Mouse (Mus musculus): ENCODE results near the gene Syt15. TPM values are rescaled to one million over a fixed set of nuclear protein-coding genes. Genes with fewer than 3 reads are reported as not detected.

Syt15 gene
- polyA plus RNA-seq, 1 experiment, result 0.56 TPM

DNA sequence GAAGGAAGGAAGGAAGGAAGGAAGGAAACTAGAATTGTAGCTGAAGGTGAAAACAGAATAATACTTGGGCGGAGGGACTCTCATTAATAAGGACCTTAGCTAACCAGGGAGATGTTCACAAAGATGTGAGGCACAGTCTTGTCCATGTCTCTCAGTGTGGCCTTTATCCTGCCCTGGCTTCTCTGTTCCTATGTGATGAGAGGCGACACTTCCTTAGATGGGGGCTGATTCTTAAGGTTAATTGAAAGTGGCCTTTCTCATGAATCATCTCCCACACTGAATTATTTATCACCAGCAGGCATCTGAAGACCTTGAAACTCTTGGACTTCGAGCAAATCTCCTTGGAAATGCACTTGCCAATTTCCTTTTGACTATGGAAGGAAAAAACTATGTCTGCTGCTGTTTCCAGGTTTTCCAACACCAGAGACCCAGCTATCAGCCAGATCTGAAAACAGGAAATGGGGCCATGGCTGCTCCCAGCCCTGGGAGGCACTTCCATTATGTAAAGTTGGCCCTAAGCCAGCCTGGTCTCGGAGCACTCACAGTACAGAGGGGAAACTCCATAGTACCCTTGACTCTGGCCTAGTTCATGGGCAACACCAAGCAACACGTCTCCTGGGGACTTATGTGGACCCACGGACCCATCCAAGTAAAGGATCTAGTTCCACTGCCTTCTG lies 3.8 kb upstream of the Syt15 start:
- H3K4me1 ChIP-seq (ENCODE audit: control insufficient read depth, insufficient read depth, low read length), result 0 out of 2 replicates have a peak, but pooled peaks cover 3% of the 10 kb centered on the region
- H3K27ac ChIP-seq (ENCODE audit: insufficient read depth, low read length), result no peak overlapping the region
- DNase-seq, result no peak
- 60% methylated on average over 6 of the region's 6 CpGs for WGBS
- no peaks in the 10 kb centered on the region; the same call in 1 of the 2 replicates for H3K27me3 ChIP-seq (ENCODE audit: control insufficient read depth, insufficient read depth, low read length)
- no peak overlapping the region for H3K4me3 ChIP-seq (replicated peaks; ENCODE audit: insufficient read depth, low read depth, low read length)
- no peak for TF ChIP-seq POLR2A (IDR thresholded peaks at IDR 0.05; ENCODE audit: borderline replicate concordance, insufficient read depth, low read length)
- TF ChIP-seq CTCF (IDR thresholded peaks at IDR 0.05; ENCODE audit: borderline replicate concordance, insufficient read depth, low read depth, low read length), result no peak

DNA sequence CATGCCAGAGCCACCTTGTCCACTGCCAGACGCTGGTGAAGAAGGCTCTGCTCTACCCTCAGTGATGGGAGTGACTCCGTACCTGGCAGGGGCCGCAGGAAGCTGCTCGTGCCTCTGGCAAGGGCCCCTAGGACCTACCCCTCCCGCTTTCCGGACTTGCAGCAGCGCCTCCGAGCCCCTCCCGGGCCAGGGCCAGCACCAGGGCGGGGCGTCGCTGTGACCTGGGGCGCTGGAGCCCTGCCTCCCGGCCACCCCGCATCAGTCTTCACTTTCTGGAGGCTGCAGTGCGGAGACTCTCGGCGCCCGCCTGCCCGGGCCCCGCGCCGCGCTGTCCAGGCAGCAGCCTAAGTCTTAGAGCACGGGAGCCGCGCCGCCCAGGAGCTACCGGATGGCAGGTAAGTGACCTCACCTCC lies 397 bp downstream of the Syt15 start:
- Histone ChIP-seq H3K27ac (ENCODE audit: insufficient read depth, low read length) (no peak overlapping the region), H3K4me3 (replicated peaks; ENCODE audit: insufficient read depth, low read depth, low read length) (no peak overlapping the region), H3K27me3 (ENCODE audit: control insufficient read depth, insufficient read depth, low read length) (no peaks in the 10 kb centered on the region; the same call in 1 of the 2 replicates), H3K4me1 (ENCODE audit: control insufficient read depth, insufficient read depth, low read length) (peaks cover 9% of the 10 kb centered on the region)
- TF ChIP-seq CTCF (IDR thresholded peaks at IDR 0.05; ENCODE audit: borderline replicate concordance, insufficient read depth, low read depth, low read length), result no peak
- DNase-seq, result no peak
- 7% methylated on average over 29 of the region's 29 CpGs for WGBS

- Histone ChIP-seq H3K27ac (ENCODE audit: insufficient read depth, low read length) (no peak overlapping the region), H3K4me3 (replicated peaks; ENCODE audit: insufficient read depth, low read depth, low read length) (no peak overlapping the region), H3K27me3 (ENCODE audit: control insufficient read depth, insufficient read depth, low read length) (no peaks in the 10 kb centered on the region; the same call in 1 of the 2 replicates), H3K4me1 (ENCODE audit: control insufficient read depth, insufficient read depth, low read length) (peaks cover 9% of the 10 kb centered on the region)
- 50% methylated on average over 5 of the region's 5 CpGs for WGBS
- DNase-seq, result no peak
- no peak for TF ChIP-seq POLR2A (IDR thresholded peaks at IDR 0.05; ENCODE audit: borderline replicate concordance, insufficient read depth, low read length)
- TF ChIP-seq CTCF (IDR thresholded peaks at IDR 0.05; ENCODE audit: borderline replicate concordance, insufficient read depth, low read depth, low read length), result no peak
Observed at GRCm38 (mm10) chr14:34220426-34220825, 1.0 kb downstream of the Syt15 start.

GRCm38 (mm10) chr14:34221416-34222077 lies 2.2 kb downstream of the Syt15 start:
- TF ChIP-seq POLR2A (IDR thresholded peaks at IDR 0.05; ENCODE audit: borderline replicate concordance, insufficient read depth, low read length) (no peak), CTCF (IDR thresholded peaks at IDR 0.05; ENCODE audit: borderline replicate concordance, insufficient read depth, low read depth, low read length) (no peak)
- DNase-seq, result no peak
- Histone ChIP-seq H3K4me1 (ENCODE audit: control insufficient read depth, insufficient read depth, low read length) (peaks cover 13% of the 10 kb centered on the region), H3K27me3 (ENCODE audit: control insufficient read depth, insufficient read depth, low read length) (no peaks in the 10 kb centered on the region; the same call in 1 of the 2 replicates), H3K4me3 (replicated peaks; ENCODE audit: insufficient read depth, low read depth, low read length) (no peak overlapping the region), H3K27ac (ENCODE audit: insufficient read depth, low read length) (no peak overlapping the region)
- WGBS, result 8% methylated on average over 5 of the region's 5 CpGs

- Histone ChIP-seq H3K27me3 (ENCODE audit: control insufficient read depth, insufficient read depth, low read length) (no peaks in the 10 kb centered on the region; the same call in 1 of the 2 replicates), H3K4me1 (ENCODE audit: control insufficient read depth, insufficient read depth, low read length) (peaks cover 18% of the 10 kb centered on the region), H3K27ac (ENCODE audit: insufficient read depth, low read length) (no peak overlapping the region), H3K4me3 (replicated peaks; ENCODE audit: insufficient read depth, low read depth, low read length) (no peak overlapping the region)
- 75% methylated on average over 5 of the region's 5 CpGs for WGBS
- DNase-seq, result no peak
- TF ChIP-seq POLR2A (IDR thresholded peaks at IDR 0.05; ENCODE audit: borderline replicate concordance, insufficient read depth, low read length) (no peak), CTCF (IDR thresholded peaks at IDR 0.05; ENCODE audit: borderline replicate concordance, insufficient read depth, low read depth, low read length) (no peak)
Observed at GRCm38 (mm10) chr14:34223362-34223898, 4.0 kb downstream of the Syt15 start.

- no peak for DNase-seq
- TF ChIP-seq CTCF (IDR thresholded peaks at IDR 0.05; ENCODE audit: borderline replicate concordance, insufficient read depth, low read depth, low read length) (no peak), POLR2A (IDR thresholded peaks at IDR 0.05; ENCODE audit: borderline replicate concordance, insufficient read depth, low read length) (no peak)
- Histone ChIP-seq H3K27me3 (ENCODE audit: control insufficient read depth, insufficient read depth, low read length) (no peaks in the 10 kb centered on the region), H3K4me1 (ENCODE audit: control insufficient read depth, insufficient read depth, low read length) (peaks cover 15% of the 10 kb centered on the region), H3K4me3 (replicated peaks; ENCODE audit: insufficient read depth, low read depth, low read length) (no peak overlapping the region), H3K27ac (ENCODE audit: insufficient read depth, low read length) (no peak overlapping the region)
- WGBS, result 83% methylated on average over 9 of the region's 9 CpGs
Observed at GRCm38 (mm10) chr14:34225986-34226385, 6.6 kb downstream of the Syt15 start.

DNA sequence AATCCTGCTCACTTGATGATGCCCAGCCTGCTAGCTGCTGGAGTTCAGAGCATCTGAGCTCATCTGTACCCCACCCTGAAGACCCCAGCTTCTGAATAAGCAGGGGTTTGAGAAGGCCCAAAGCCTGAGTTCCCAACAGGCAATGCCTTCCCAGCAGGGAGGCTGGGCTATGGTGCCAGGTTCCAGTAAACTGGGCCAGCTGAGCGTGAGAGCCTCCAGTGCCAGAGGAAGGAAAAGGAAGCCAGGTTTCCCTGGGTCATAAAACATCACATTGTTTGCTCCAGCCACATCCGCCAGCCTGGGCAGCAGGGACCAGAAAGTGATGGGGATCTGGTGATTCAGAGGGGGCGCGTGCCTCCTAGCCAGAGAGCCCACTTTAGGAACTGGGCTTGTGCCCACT lies 7.2 kb downstream of the Syt15 start:
- H3K4me3 ChIP-seq (replicated peaks; ENCODE audit: insufficient read depth, low read depth, low read length), result no peak overlapping the region
- TF ChIP-seq CTCF (IDR thresholded peaks at IDR 0.05; ENCODE audit: borderline replicate concordance, insufficient read depth, low read depth, low read length) (no peak), POLR2A (IDR thresholded peaks at IDR 0.05; ENCODE audit: borderline replicate concordance, insufficient read depth, low read length) (no peak)
- peak in 1 of 2 experiments; percentile 31 for DNase-seq
- no peak overlapping the region for H3K27ac ChIP-seq (ENCODE audit: insufficient read depth, low read length)
- peaks cover 12% of the 10 kb centered on the region for H3K4me1 ChIP-seq (ENCODE audit: control insufficient read depth, insufficient read depth, low read length)
- WGBS, result 19% methylated on average over 4 of the region's 4 CpGs
- no peaks in the 10 kb centered on the region for H3K27me3 ChIP-seq (ENCODE audit: control insufficient read depth, insufficient read depth, low read length)

GRCm38 (mm10) chr14:34227981-34228380 lies 8.6 kb downstream of the Syt15 start:
- DNase-seq, result no peak
- H3K27me3 ChIP-seq (ENCODE audit: control insufficient read depth, insufficient read depth, low read length), result no peaks in the 10 kb centered on the region
- H3K27ac ChIP-seq (ENCODE audit: insufficient read depth, low read length), result no peak overlapping the region
- 77% methylated on average over 12 of the region's 12 CpGs for WGBS
- H3K4me1 ChIP-seq (ENCODE audit: control insufficient read depth, insufficient read depth, low read length), result peaks cover 11% of the 10 kb centered on the region
- TF ChIP-seq POLR2A (IDR thresholded peaks at IDR 0.05; ENCODE audit: borderline replicate concordance, insufficient read depth, low read length), result no peak
- no peak for TF ChIP-seq CTCF (IDR thresholded peaks at IDR 0.05; ENCODE audit: borderline replicate concordance, insufficient read depth, low read depth, low read length)
- H3K4me3 ChIP-seq (replicated peaks; ENCODE audit: insufficient read depth, low read depth, low read length), result no peak overlapping the region

All from cerebellum, adult 2 months (tissue).